Mouse (Mus musculus) spleen, adult 2 months (tissue): Measurements from ENCODE around the gene Dynlt1f.
"Not testable (repeated sequence)": the region's sequence is repeated elsewhere in the genome, so short reads cannot be mapped to it uniquely, and the experiment has no call there.

Experiments
- CTCF ChIP-seq: fragments of 200-500 bp; IDR thresholded peaks from 2 replicates; pipeline ENCODE4 v1.5.1; 2011; ENCODE audit warnings: mild to moderate bottlenecking, inconsistent platforms; ENCODE audit not compliant: insufficient read depth, insufficient read length, insufficient replicate concordance; ENCODE audit errors: extremely low read depth
- POLR2A ChIP-seq: fragments of 200-500 bp; IDR thresholded peaks from 2 replicates; pipeline ENCODE4 v1.6.1; 2011; ENCODE audit warnings: low read depth, low read length, inconsistent platforms

GRCm38 (mm10) chr17:6644673-6645072 is 11.0 kb downstream of the Dynlt1f start:
- TF ChIP-seq CTCF, POLR2A: not testable (repeated sequence)
